Comparison of ENCODE assay signal across 16 mouse cellular contexts in genomic region chr11:30630514-30630913, GRCm38 (mm10).
"Had no signal": no experiment of that assay in that cellular context is flagged by ENCODE, and none has a peak within 500 bp of the region (broad histone marks: within the 10 kb centered on the region; RNA-seq: fewer than 3 reads in every experiment).

No protein-coding gene starts in this region.

- DNase-seq: forebrain, postnatal 0 days; gastrocnemius, postnatal 14 days; gastrocnemius, postnatal 36 days; heart, adult 18-20 months; heart, postnatal 10 days; heart, postnatal 36 days; kidney, adult 11 months; kidney, adult 2 months; kidney, adult 9 months; kidney, postnatal 14 days; kidney, postnatal 36 days; layer of hippocampus, adult 9-11 months; layer of hippocampus, postnatal 36 days; left cerebral cortex, postnatal 4 days had no signal

- ATAC-seq: forebrain, postnatal 0 days; hindbrain, embryonic 16.5 days; liver, embryonic 12.5 days had no signal
